Mouse (Mus musculus) mouse trophoblast stem cell (cell line): ENCODE measurements at regions not wholly inside any gene's neighbourhood (a gene's known extent, or its start where the extent isn't known, plus 50 kb on each side); places are given as distances from the start of the nearest gene placed in this dataset.

ENCODE experiments used
- in situ Hi-C, 2 experiments: fragments of 300-500 bp; cut with MseI, MboI; formaldehyde crosslinking; loops; 2 replicates in 1 of 2; 3 replicates in 1 of 2; pipeline ENCODE4 v1.15.1; 2025

- in situ Hi-C loops: no loop called here
Observed at GRCm38 (mm10) chr5:77487837-77488827, 80.3 kb upstream of the Igfbp7 start.

DNA sequence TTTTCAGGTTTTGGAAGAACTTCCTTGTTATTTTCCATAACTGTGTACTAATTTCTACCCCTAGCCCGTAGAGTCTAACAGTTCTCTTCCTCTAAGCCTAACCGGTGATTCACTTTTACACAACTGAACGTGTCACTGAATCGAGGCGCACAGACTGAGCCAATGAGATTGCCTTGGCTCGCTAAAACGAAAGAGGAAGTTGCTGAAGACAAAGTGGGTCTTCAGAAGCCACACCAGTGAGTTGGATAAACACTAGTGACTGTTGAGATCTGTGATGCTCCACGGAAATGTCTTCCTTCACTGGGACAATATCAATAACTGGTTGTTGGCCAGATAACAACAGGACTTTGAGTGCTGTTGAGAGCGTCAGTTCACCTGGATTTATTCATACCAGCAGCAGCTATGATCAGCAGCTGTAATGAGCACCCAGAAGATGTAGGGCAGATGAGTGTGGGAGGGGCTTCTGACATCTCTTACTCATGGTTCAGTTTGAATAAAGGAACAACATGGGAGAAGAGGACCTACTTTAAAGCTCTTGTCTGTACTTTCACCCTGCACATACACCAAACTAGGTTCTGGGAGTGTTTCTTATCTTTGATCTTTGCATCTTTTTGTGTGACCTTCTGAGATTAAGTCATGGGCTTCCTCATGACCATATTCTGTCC, 75.3 kb upstream of the Igfbp7 start:
- in situ Hi-C loops: no loop called here

GRCm38 (mm10) chr5:77481811-77482210, 74.0 kb upstream of the Igfbp7 start:
- in situ Hi-C loops: no loop called here

DNA sequence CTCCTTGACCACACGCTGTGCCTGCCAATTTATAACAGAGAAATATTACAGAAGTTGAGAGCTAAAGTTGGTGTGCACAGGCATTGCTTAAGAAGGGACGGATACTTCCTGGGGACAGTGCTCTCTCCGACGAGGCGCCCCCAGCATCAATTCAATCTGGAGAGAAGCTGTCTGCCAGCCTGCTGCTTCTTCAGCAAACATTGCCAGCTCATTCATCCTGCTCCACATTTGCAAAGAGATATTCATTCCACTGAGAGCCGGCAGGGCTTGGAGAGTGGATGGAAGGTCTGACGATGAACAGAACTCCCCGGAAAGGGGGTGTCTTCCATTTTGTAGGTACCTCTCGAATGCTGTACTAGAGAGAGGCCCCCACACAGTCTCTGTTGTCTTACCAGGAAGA, 70.0 kb upstream of the Igfbp7 start:
- in situ Hi-C loops: no loop called here

- in situ Hi-C loops: no loop called here
Observed at GRCm38 (mm10) chr5:77473896-77474486, 66.2 kb upstream of the Igfbp7 start.

DNA sequence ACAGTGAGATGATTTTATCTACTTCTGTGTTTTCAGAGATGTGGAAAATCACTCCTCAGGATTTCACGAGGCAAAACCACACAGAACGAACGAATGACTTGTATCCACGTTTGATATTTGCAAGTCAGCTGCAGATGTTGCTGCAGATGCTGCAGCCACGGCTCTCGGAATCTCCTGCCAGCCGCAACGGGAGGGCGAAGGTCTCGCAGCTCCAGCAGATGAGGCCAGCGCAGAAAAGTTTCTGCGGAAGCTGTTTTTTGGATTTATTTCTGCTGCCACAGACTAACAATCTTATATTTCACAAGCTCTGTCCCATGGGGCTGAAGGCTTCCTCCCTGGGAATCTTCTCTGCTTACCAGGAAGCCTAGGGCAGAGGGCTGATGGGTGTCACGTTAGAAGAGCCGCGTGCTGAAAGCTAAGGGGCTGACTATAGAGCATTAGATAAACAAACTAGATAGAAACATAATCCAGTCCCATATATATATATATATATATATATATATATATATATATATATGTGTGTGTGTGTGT, 61.5 kb upstream of the Igfbp7 start:
- in situ Hi-C loops: loop anchor here in 1 of 2 experiments (10.0 kb wide), 1 partner anchor 336 kb away; no protein-coding TSS in a partner anchor

DNA sequence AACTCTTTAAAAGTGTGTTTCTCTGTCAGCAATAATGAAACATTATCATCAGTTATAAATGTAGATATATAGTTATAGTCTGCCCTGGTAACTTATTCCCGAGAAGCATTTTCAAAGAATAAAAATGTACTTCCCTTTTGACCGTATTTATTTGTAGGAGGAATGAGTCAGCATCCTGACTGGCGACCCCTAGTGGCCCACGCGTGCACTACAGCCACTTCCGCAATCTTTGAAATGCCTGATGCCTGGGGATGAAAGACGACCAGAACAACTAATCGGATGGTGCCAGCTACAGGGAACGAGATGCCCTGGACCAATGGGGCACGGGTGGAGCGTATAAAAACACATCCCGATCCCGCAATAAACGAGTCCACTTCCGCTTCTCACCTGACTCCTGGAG, 60.6 kb upstream of the Igfbp7 start:
- in situ Hi-C loops: loop anchor here in 1 of 2 experiments (10.0 kb wide), 1 partner anchor 336 kb away; no protein-coding TSS in a partner anchor

DNA sequence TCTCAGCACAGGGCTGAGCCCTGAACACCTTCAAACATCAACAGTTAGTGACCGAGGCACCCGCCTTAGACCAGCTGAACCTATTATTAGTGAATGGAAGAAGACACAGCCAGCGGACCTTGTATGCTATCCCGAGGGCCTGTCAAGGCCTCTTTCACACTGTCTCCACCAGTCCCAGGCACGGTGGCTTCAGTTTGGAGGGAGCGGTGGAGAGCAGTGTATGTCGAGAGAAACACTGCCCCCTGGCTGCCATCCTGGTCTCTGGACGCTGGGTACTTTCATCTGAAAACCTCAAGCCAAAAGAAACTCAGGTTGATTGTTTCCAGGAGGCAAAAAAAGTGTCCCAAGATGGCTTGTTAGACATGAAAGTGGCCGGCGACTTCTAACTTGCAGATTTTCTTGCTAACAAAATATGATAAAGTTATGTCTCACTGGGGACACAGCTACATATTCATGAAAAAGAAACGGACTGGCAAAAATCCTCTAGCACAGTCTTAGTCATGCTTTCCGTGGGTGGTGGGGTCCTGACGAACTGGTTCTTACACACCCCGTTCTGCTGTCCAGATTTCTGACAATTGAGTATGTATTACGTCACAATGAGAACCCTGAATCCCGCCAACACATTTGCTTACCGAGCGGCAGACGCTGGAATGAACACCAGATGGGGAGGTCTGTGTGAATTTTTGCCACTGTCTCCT, 57.2 kb upstream of the Igfbp7 start:
- in situ Hi-C loops: loop anchor here (5.0 to 10.0 kb wide), 2 partner anchors 337 to 340 kb away; no protein-coding TSS in a partner anchor

DNA sequence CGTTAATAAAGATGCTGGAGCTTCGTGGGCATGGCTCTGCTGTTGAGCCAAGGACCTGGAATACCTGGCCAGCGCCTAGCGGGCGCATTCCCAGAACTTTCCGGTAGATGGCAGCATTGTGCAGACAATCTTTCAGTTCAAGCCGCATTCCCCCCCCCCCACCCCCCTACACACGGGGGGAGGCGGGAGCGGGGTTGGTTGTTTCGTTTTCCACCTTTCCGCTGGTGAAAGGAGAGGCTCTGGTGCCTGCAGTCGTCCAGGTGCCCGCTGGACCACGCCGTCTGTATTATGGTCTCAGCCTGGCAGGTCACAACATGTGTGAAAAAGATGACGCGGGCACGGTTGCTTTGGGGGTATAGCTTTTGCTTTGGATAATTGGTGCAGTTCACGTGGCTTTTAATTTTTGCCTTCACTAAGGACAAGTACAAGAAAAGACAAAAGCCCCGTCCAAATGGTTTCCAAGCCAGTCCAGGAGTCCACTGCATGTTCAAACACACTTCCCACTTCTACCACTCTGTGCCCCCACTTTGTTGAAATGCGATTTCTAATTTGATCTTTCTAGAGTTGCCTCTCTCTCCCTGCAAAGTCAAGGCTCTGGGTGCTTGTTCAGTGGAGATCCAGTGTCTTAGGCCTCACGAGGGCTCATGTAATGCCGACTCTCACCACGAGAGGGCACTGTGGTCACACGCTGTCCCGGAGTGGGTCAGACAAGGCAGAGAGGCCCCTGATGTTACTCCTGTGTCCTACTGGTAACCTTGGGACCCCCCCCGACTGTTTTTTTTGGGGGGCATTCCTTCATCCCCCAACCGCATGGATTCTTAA, 52.3 kb upstream of the Igfbp7 start:
- in situ Hi-C loops: loop anchor here (5.0 to 10.0 kb wide), 2 partner anchors 342 to 345 kb away; no protein-coding TSS in a partner anchor
